Mouse (Mus musculus) liver, adult 2 months (tissue): ENCODE results near the gene Abcf3. TPM values are rescaled to one million over a fixed set of nuclear protein-coding genes. Genes with fewer than 3 reads are reported as not detected.

Source experiments
- DNase-seq: peaks from one replicate; pipeline ENCODE4 v3.0.0-alpha.2; 2011; ENCODE audit warnings: low read depth, low spot score; ENCODE audit errors: extremely low read depth
- H3K27ac ChIP-seq: fragments of 200-500 bp; replicated peaks from 2 replicates; pipeline ENCODE4 v1.5.1; 2012; ENCODE audit warnings: low read depth, mild to moderate bottlenecking, control low read depth, inconsistent platforms, low read length; ENCODE audit not compliant: insufficient read depth
- H3K27me3 ChIP-seq: fragments of 200-500 bp; 2 replicates; pipeline ENCODE4 v1.6.1; 2012; ENCODE audit warnings: mild to moderate bottlenecking, moderate library complexity, low read length, inconsistent platforms; ENCODE audit not compliant: control insufficient read depth, insufficient read depth
- H3K36me3 ChIP-seq: fragments of 200-500 bp; 2 replicates; pipeline ENCODE4 v1.6.1; 2012; ENCODE audit warnings: low read length, inconsistent platforms; ENCODE audit not compliant: control insufficient read depth, insufficient read depth
- H3K4me1 ChIP-seq: fragments of 200-500 bp; 2 replicates; pipeline ENCODE4 v1.6.1; 2011; ENCODE audit warnings: low read length; ENCODE audit not compliant: control insufficient read depth, insufficient read depth
- H3K4me3 ChIP-seq: fragments of 200-500 bp; 2 replicates; pipeline ENCODE4 v1.5.1; 2011; ENCODE audit warnings: low read depth, mild to moderate bottlenecking, control low read depth, low read length, moderate library complexity; ENCODE audit not compliant: insufficient read depth
- H3K79me2 ChIP-seq: fragments of 200-500 bp; 2 replicates; pipeline ENCODE4 v1.6.1; 2012; ENCODE audit warnings: inconsistent platforms, mild to moderate bottlenecking, low read length, moderate library complexity; ENCODE audit not compliant: control insufficient read depth, insufficient read depth
- H3K9ac ChIP-seq: fragments of 200-500 bp; 2 replicates; pipeline ENCODE4 v1.6.1; 2012; ENCODE audit warnings: low read depth, mild to moderate bottlenecking, control low read depth, inconsistent platforms, low read length
- CTCF ChIP-seq: fragments of 200-500 bp; IDR thresholded peaks from 2 replicates; pipeline ENCODE4 v1.5.1; 2011; ENCODE audit warnings: low read depth, low read length, control low read depth
- POLR2A ChIP-seq: fragments of 200-500 bp; IDR thresholded peaks from 2 replicates; pipeline ENCODE4 v1.6.1; 2011; ENCODE audit warnings: low read length, control low read depth; ENCODE audit not compliant: insufficient read depth; ENCODE audit errors: extremely low read depth
- WGBS: fragments of 180-500 bp; shearing (Covaris S2); methylation state at CpG from one replicate; pipeline ENCODE4 v1.1.7; 2018; 5-methylcytosine and 5-hydroxymethylcytosine counted together
- polyA plus RNA-seq: library from polyadenylated mRNA; depleted of rRNA; stranded (reverse); fragments of >200 nt; gene quantifications from 2 replicates; pipeline ENCODE4 v1.2.3, GENCODE M21; 2012
- total RNA-seq: library from RNA; depleted of rRNA; stranded (reverse); fragments of >200 nt; gene quantifications from 2 replicates; pipeline ENCODE4 v1.2.3, GENCODE M21; 2014

The Abcf3 gene
- total and polyA plus RNA-seq, 2 experiments, result 44.9 to 48.5 TPM

- H3K4me1 ChIP-seq, result peaks cover 4% of the 10 kb centered on the region; the same call in 1 of the 2 replicates
- no peaks in the 10 kb centered on the region for H3K27me3 ChIP-seq
- TF ChIP-seq CTCF (no peak), POLR2A (no peak)
- H3K27ac ChIP-seq, result peak overlapping the region; percentile 95
- peaks cover 5% of the 10 kb centered on the region for H3K36me3 ChIP-seq
- peaks cover 20% of the 10 kb centered on the region; the same call in 1 of the 2 replicates for H3K79me2 ChIP-seq
- peak overlapping the region; percentile 96; the same call in 1 of the 2 replicates for H3K9ac ChIP-seq
- H3K4me3 ChIP-seq, result peak overlapping the region; percentile 97
- DNase-seq, result peak; percentile 70
Observed at GRCm38 (mm10) chr16:20516032-20516431, 32.3 kb upstream of the Abcf3 start.

- Histone ChIP-seq H3K27ac (peak within 1 kb of the TSS; percentile 95), H3K4me1 (peaks cover 4% of the 10 kb centered on the region; the same call in 1 of the 2 replicates), H3K9ac (peak within 1 kb of the TSS; percentile 98), H3K27me3 (no peaks in the 10 kb centered on the region), H3K79me2 (peaks cover 20% of the 10 kb centered on the region; the same call in 1 of the 2 replicates), H3K4me3 (peak within 1 kb of the TSS; percentile 99), H3K36me3 (no peaks in the 10 kb centered on the region)
- peak; percentile 72 for DNase-seq
- WGBS, result under 1% methylated on average over 55 of the region's 55 CpGs
- peak; percentile 35; the same call in 1 of the 2 replicates for TF ChIP-seq CTCF
- TF ChIP-seq POLR2A, result peak; percentile 77
Observed at GRCm38 (mm10) chr16:20516726-20517201, 31.6 kb upstream of the Abcf3 start, which contains the start of gene Dvl3. Gene Dvl3, plus strand, starts transcription at chr16:20516982.

- H3K27ac ChIP-seq, result peak overlapping the region; percentile 81
- WGBS, result under 1% methylated on average over 26 of the region's 26 CpGs
- no peaks in the 10 kb centered on the region for H3K27me3 ChIP-seq
- TF ChIP-seq CTCF, result no peak
- TF ChIP-seq POLR2A, result no peak
- peak overlapping the region; percentile 99 for H3K4me3 ChIP-seq
- H3K9ac ChIP-seq, result peak overlapping the region; percentile 98
- peak; percentile 23 for DNase-seq
- no peaks in the 10 kb centered on the region for H3K36me3 ChIP-seq
- peaks cover 20% of the 10 kb centered on the region; the same call in 1 of the 2 replicates for H3K79me2 ChIP-seq
- peaks cover 4% of the 10 kb centered on the region; the same call in 1 of the 2 replicates for H3K4me1 ChIP-seq
Observed at GRCm38 (mm10) chr16:20517216-20517615, 31.2 kb upstream of the Abcf3 start.

- Histone ChIP-seq H3K36me3 (no peaks in the 10 kb centered on the region), H3K79me2 (peaks cover 20% of the 10 kb centered on the region; the same call in 1 of the 2 replicates), H3K4me1 (peaks cover 4% of the 10 kb centered on the region; the same call in 1 of the 2 replicates), H3K27me3 (no peaks in the 10 kb centered on the region), H3K9ac (peak overlapping the region; percentile 98), H3K4me3 (peak overlapping the region; percentile 99), H3K27ac (no peak overlapping the region)
- DNase-seq, result peak; percentile 33
- WGBS, result 2% methylated on average over 6 of the region's 6 CpGs
- TF ChIP-seq CTCF (no peak), POLR2A (no peak)
Observed at GRCm38 (mm10) chr16:20517701-20518374, 30.5 kb upstream of the Abcf3 start.

GRCm38 (mm10) chr16:20523886-20524285 is 24.5 kb upstream of the Abcf3 start:
- Histone ChIP-seq H3K27me3 (no peaks in the 10 kb centered on the region), H3K4me1 (no peaks in the 10 kb centered on the region), H3K79me2 (peaks cover 6% of the 10 kb centered on the region; the same call in 1 of the 2 replicates), H3K9ac (no peak overlapping the region), H3K27ac (no peak overlapping the region), H3K4me3 (no peak overlapping the region), H3K36me3 (peaks cover 23% of the 10 kb centered on the region)
- 93% methylated on average over 10 of the region's 10 CpGs for WGBS
- TF ChIP-seq CTCF (no peak), POLR2A (no peak)
- DNase-seq, result no peak
